15 mouse cellular contexts compared by ENCODE assay signal in genomic region chr3:78803176-78803575, GRCm38 (mm10).
A peak's percentile ranks its signal among the peaks of the same experiment; 100 is the strongest.
DNase-seq lines count a peak whose midpoint lies in the region; ATAC-seq and TF ChIP-seq lines count a peak whose summit lies in the region.
"Had no signal": no experiment of that assay in that cellular context is flagged by ENCODE, and none has a peak within 500 bp of the region (broad histone marks: within the 10 kb centered on the region; RNA-seq: fewer than 3 reads in every experiment).

No protein-coding gene starts in this region.

- H3K4me2 ChIP-seq in limb, embryonic 14.5 days (replicated peaks; ENCODE audit: low read depth, low read length, severe bottlenecking) = no peak overlapping the region
- H3K4me2 ChIP-seq: hindbrain, embryonic 14.5 days; limb, embryonic 12.5 days had no signal

- no peak overlapping the region for H3K9ac ChIP-seq in limb, embryonic 14.5 days (ENCODE audit: low read depth, low read length, severe bottlenecking)
- H3K9ac ChIP-seq: hindbrain, embryonic 14.5 days; limb, embryonic 12.5 days had no signal

- H3K4me1 ChIP-seq in cerebellum, adult 2 months (ENCODE audit: control insufficient read depth, insufficient read depth, low read length) = no peaks in the 10 kb centered on the region
- H3K4me1 ChIP-seq in limb, embryonic 14.5 days (ENCODE audit: control insufficient read depth, insufficient read depth, low read length) = no peaks in the 10 kb centered on the region
- no peaks in the 10 kb centered on the region for H3K4me1 ChIP-seq in limb, embryonic 10.5 days
- H3K4me1 ChIP-seq: limb, embryonic 12.5 days; megakaryocyte, embryonic 14.5 days had no signal

- DNase-seq in cerebellum, adult 2 months = peak; percentile 20 to 57
- DNase-seq in cerebellum, postnatal 4 days (ENCODE audit: low spot score in 2 of 2) = no peak
- DNase-seq in limb, embryonic 14.5 days (ENCODE audit: low spot score) = peak; percentile 49
- no peak for DNase-seq in limb, embryonic 10.5 days (ENCODE audit: low spot score)
- peak; percentile 11 for DNase-seq in cerebellum, adult 9-11 months
- DNase-seq in kidney, postnatal 36 days = peak; percentile 82 to 87
- no peak for DNase-seq in gastrocnemius, postnatal 14 days
- DNase-seq: embryo, embryonic 11 days; gastrocnemius, postnatal 10 days; lung, adult 18-20 months; thymus, postnatal 4 days had no signal

- no peak overlapping the region for H3K27ac ChIP-seq in cerebellum, adult 2 months (ENCODE audit: insufficient read depth, low read length)
- H3K27ac ChIP-seq in limb, embryonic 14.5 days (replicated peaks; ENCODE audit: low read depth, low read length) = no peak overlapping the region
- H3K27ac ChIP-seq in limb, embryonic 10.5 days = no peak overlapping the region
- H3K27ac ChIP-seq: hindbrain, embryonic 14.5 days; limb, embryonic 12.5 days had no signal

- H3K4me3 ChIP-seq in cerebellum, adult 2 months (replicated peaks; ENCODE audit: insufficient read depth, low read depth, low read length) = no peak overlapping the region
- no peak overlapping the region for H3K4me3 ChIP-seq in limb, embryonic 14.5 days (replicated peaks; ENCODE audit: low read length)
- H3K4me3 ChIP-seq in limb, embryonic 10.5 days = no peak overlapping the region
- H3K4me3 ChIP-seq: limb, embryonic 12.5 days; megakaryocyte, embryonic 14.5 days had no signal

- no peak for ATAC-seq in limb, embryonic 14.5 days (ENCODE audit: low FRiP score, low read depth)
- ATAC-seq: intestine, postnatal 0 days had no signal

- no peaks in the 10 kb centered on the region for H3K9me3 ChIP-seq in limb, embryonic 14.5 days (ENCODE audit: control insufficient read depth, low read length)
- no peaks in the 10 kb centered on the region for H3K9me3 ChIP-seq in limb, embryonic 10.5 days (replicated peaks)
- H3K9me3 ChIP-seq: limb, embryonic 12.5 days; megakaryocyte, embryonic 14.5 days had no signal

- 55% methylated on average over 2 of the region's 2 CpGs for WGBS in cerebellum, adult 2 months
- WGBS in limb, embryonic 14.5 days = 61% methylated on average over 2 of the region's 2 CpGs
- WGBS in limb, embryonic 10.5 days = 88% methylated on average over 2 of the region's 2 CpGs

- H3K36me3 ChIP-seq in limb, embryonic 14.5 days (ENCODE audit: control insufficient read depth, insufficient read depth, low read length) = no peaks in the 10 kb centered on the region
- no peaks in the 10 kb centered on the region for H3K36me3 ChIP-seq in limb, embryonic 10.5 days
- H3K36me3 ChIP-seq: limb, embryonic 12.5 days had no signal

- TF ChIP-seq POLR2A in cerebellum, adult 2 months (IDR thresholded peaks at IDR 0.05; ENCODE audit: borderline replicate concordance, insufficient read depth, low read length) = no peak
- TF ChIP-seq POLR2A in limb, embryonic 14.5 days (IDR thresholded peaks at IDR 0.05; ENCODE audit: borderline replicate concordance, extremely low read depth, insufficient read depth, insufficient read length) = no peak

- TF ChIP-seq CTCF in cerebellum, adult 2 months (IDR thresholded peaks at IDR 0.05; ENCODE audit: borderline replicate concordance, insufficient read depth, low read depth, low read length) = no peak

- no peaks in the 10 kb centered on the region for H3K27me3 ChIP-seq in cerebellum, adult 2 months (ENCODE audit: control insufficient read depth, insufficient read depth, low read length)
- H3K27me3 ChIP-seq in limb, embryonic 14.5 days (ENCODE audit: control insufficient read depth, insufficient read depth, low read length) = no peaks in the 10 kb centered on the region
- H3K27me3 ChIP-seq in limb, embryonic 10.5 days (ENCODE audit: low read depth, poor library complexity, severe bottlenecking) = no peaks in the 10 kb centered on the region
- H3K27me3 ChIP-seq: limb, embryonic 12.5 days; megakaryocyte, embryonic 14.5 days had no signal

- intact Hi-C loops in gastrocnemius, postnatal 14 days (cut with DNase I; ENCODE audit: low total_unique reads) = no loop called here

Comparison
In these comparisons a context has a peak if more than half of its experiments do, and no peak if none do; other contexts are left out.
1. DNase-seq: peak in cerebellum, adult 2 months (2 of 2), limb, embryonic 14.5 days (single experiment), cerebellum, adult 9-11 months (single experiment) and kidney, postnatal 36 days (2 of 2); none in cerebellum, postnatal 4 days (0 of 2), limb, embryonic 10.5 days (single experiment) and gastrocnemius, postnatal 14 days (single experiment).